Mouse (Mus musculus) liver, embryonic 16.5 days (tissue): ENCODE data around the gene Tubb4b. TPM values are rescaled to one million over a fixed set of nuclear protein-coding genes. Genes with fewer than 3 reads are reported as not detected.

Experiments
- ATAC-seq: fragments of 200-750 bp; cut with Nextera tagmentation; 2 replicates; pipeline ENCODE4 v1.8.0; 2017; ENCODE audit warnings: low read depth, mild to moderate bottlenecking, moderate number of reproducible peaks, moderate library complexity
- H3K27ac ChIP-seq: fragments of 300-500 bp; sonication (generic); 2 replicates; pipeline ENCODE4 v1.5.1; 2014; ENCODE audit warnings: mild to moderate bottlenecking, low read length
- H3K27me3 ChIP-seq: fragments of 300-500 bp; sonication (generic); 2 replicates; pipeline ENCODE4 v1.6.1; 2014; ENCODE audit warnings: low read depth, low read length, mixed read lengths; ENCODE audit not compliant: control insufficient read depth, insufficient read depth
- H3K36me3 ChIP-seq: fragments of 300-500 bp; sonication (generic); 2 replicates; pipeline ENCODE4 v1.6.1; 2014; ENCODE audit warnings: mild to moderate bottlenecking; ENCODE audit not compliant: control insufficient read depth, insufficient read depth
- H3K4me1 ChIP-seq: fragments of 300-500 bp; sonication (generic); 2 replicates; pipeline ENCODE4 v1.6.1; 2014; ENCODE audit warnings: low read depth, low read length, mixed read lengths; ENCODE audit not compliant: control insufficient read depth
- H3K4me2 ChIP-seq: fragments of 300-500 bp; sonication (generic); 2 replicates; pipeline ENCODE4 v1.6.1; 2014; ENCODE audit warnings: low read depth, low read length, mixed read lengths
- H3K4me3 ChIP-seq: fragments of 300-500 bp; sonication (generic); 2 replicates; pipeline ENCODE4 v1.5.1; 2014; ENCODE audit warnings: low read depth, mild to moderate bottlenecking, low read length
- H3K9ac ChIP-seq: fragments of 300-500 bp; sonication (generic); 2 replicates; pipeline ENCODE4 v1.6.1; 2014; ENCODE audit warnings: low read depth, low read length
- H3K9me3 ChIP-seq: fragments of 300-500 bp; sonication (generic); replicated peaks from 2 replicates; pipeline ENCODE4 v1.6.1; 2016; ENCODE audit warnings: low read length; ENCODE audit not compliant: control insufficient read depth
- WGBS: fragments of 180-500 bp; shearing (Covaris S2); extraction: QIAGEN DNeasy Blood & Tissue Kit; methylation state at CpG from one replicate; pipeline ENCODE4 v1.1.7; 2014; ENCODE audit not compliant: insufficient replicate concordance; 5-methylcytosine and 5-hydroxymethylcytosine counted together
- polyA plus RNA-seq: library from polyadenylated mRNA; unstranded; fragments of >200 nt; fragmentation: Nextera tagmentation; extraction: Ambion mirVana; gene quantifications from 2 replicates; pipeline ENCODE4 v1.2.1, GENCODE M21; 2015

Gene Tubb4b
- polyA plus RNA-seq, 1 experiment from 2014 or later, result 590 TPM

- under 1% methylated on average over 29 of the region's 29 CpGs for WGBS
- Histone ChIP-seq H3K27ac (no peak overlapping the region), H3K9ac (peak overlapping the region; percentile 45; the same call in 1 of the 2 replicates), H3K4me2 (peak overlapping the region; percentile 73), H3K9me3 (no peaks in the 10 kb centered on the region), H3K4me1 (peaks cover 19% of the 10 kb centered on the region), H3K36me3 (no peaks in the 10 kb centered on the region), H3K27me3 (peaks cover 29% of the 10 kb centered on the region), H3K4me3 (peak overlapping the region; percentile 56)
- ATAC-seq, result peak; percentile 69
Measured at GRCm38 (mm10) chr2:25240723-25241437, 16.4 kb upstream of the Tubb4b start.

DNA sequence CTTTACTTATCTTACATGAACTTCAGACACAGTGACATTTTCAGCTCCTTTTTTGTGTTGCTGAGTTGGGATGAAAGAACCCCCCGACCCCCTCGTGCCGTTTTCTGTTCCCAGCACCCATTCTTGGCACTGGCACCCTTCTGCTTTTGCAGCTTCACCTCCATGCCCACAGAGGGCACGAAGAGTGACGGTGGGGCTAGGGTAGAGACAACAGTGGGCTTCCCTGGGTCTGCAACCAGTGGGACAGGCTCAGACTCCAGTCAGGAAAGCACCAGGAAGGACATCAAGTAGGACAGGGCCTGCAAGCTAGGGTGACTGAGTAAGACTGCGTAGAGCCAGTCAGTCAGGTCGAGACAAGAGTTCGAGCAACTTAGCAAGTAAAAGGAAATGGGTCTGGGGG lies 15.8 kb upstream of the Tubb4b start:
- Histone ChIP-seq H3K9me3 (no peaks in the 10 kb centered on the region), H3K9ac (no peak overlapping the region), H3K27me3 (peaks cover 29% of the 10 kb centered on the region), H3K4me2 (peak overlapping the region; percentile 73), H3K4me1 (peaks cover 19% of the 10 kb centered on the region), H3K4me3 (peak overlapping the region; percentile 56), H3K36me3 (no peaks in the 10 kb centered on the region), H3K27ac (no peak overlapping the region)
- WGBS, result 45% methylated on average over 8 of the region's 8 CpGs
- ATAC-seq, result no peak

GRCm38 (mm10) chr2:25239766-25240165 lies 15.3 kb upstream of the Tubb4b start:
- Histone ChIP-seq H3K27me3 (peaks cover 29% of the 10 kb centered on the region), H3K36me3 (no peaks in the 10 kb centered on the region), H3K4me1 (peaks cover 19% of the 10 kb centered on the region), H3K4me3 (no peak overlapping the region), H3K27ac (no peak overlapping the region), H3K4me2 (no peak overlapping the region), H3K9me3 (no peaks in the 10 kb centered on the region), H3K9ac (no peak overlapping the region)
- 64% methylated on average over 3 of the region's 3 CpGs for WGBS
- ATAC-seq, result no peak

DNA sequence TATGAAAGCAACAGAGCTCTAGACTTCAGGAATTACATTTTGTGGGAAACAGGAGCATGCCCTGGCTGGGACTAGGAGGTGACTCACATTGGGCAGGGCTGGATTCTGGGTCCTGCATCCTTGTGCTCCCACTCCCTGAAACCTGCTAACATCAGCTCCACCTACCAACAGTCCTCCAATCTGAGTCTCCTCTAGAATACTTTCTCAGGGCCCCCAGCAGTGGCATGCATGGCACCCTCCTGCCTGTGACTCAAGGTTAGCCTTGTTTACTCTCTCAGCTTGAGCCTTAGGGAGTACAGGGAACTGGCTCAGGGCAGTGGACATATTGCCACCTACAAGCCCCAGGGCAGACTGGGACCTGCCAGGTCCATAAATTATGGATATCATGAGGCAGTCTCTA lies 13.6 kb upstream of the Tubb4b start:
- no peak for ATAC-seq
- no peak overlapping the region for H3K9ac ChIP-seq
- H3K36me3 ChIP-seq, result no peaks in the 10 kb centered on the region
- no peak overlapping the region for H3K27ac ChIP-seq
- H3K4me2 ChIP-seq, result no peak overlapping the region
- peaks cover 19% of the 10 kb centered on the region for H3K4me1 ChIP-seq
- H3K27me3 ChIP-seq, result peaks cover 26% of the 10 kb centered on the region
- H3K9me3 ChIP-seq, result no peaks in the 10 kb centered on the region
- H3K4me3 ChIP-seq, result no peak overlapping the region

DNA sequence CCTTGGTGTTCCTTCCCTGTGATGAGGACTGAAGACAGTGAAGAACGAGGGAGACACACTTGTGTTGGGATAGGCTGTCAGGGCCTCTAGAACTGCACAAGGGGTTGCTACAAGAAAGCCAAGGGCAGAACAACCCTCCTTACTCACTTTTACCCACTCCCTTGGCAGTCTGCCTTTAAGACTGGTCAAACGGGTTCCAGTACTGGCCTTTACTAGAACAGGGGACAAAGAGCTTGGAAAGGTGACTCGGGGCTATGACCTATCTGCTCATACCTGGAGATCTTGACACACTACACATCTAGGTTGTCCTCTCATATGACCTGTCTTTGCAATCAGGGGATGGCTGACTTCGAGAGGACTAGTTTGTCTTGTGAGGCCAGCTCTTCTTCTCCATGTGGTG lies 13.0 kb upstream of the Tubb4b start:
- Histone ChIP-seq H3K27ac (no peak overlapping the region), H3K36me3 (no peaks in the 10 kb centered on the region), H3K4me1 (peaks cover 19% of the 10 kb centered on the region), H3K9ac (no peak overlapping the region), H3K4me2 (no peak overlapping the region), H3K9me3 (no peaks in the 10 kb centered on the region), H3K27me3 (peaks cover 20% of the 10 kb centered on the region), H3K4me3 (no peak overlapping the region)
- no peak for ATAC-seq
- WGBS, result 40% methylated on average over 4 of the region's 4 CpGs

GRCm38 (mm10) chr2:25236614-25237013 lies 12.1 kb upstream of the Tubb4b start, which contains the start of gene Rnf224:
Gene Rnf224, minus strand, starts transcription at chr2:25236787.
- H3K4me2 ChIP-seq, result no peak within 1 kb of the TSS

GRCm38 (mm10) chr2:25234551-25235220 lies 10.2 kb upstream of the Tubb4b start:
- no peak overlapping the region for H3K27ac ChIP-seq
- H3K36me3 ChIP-seq, result no peaks in the 10 kb centered on the region
- H3K4me3 ChIP-seq, result no peak overlapping the region
- 38% methylated on average over 5 of the region's 5 CpGs for WGBS
- no peak for ATAC-seq
- no peaks in the 10 kb centered on the region for H3K4me1 ChIP-seq
- no peaks in the 10 kb centered on the region for H3K9me3 ChIP-seq
- H3K4me2 ChIP-seq, result no peak overlapping the region
- H3K9ac ChIP-seq, result no peak overlapping the region
- H3K27me3 ChIP-seq, result no peaks in the 10 kb centered on the region; the same call in 1 of the 2 replicates

More at GRCm38 (mm10) chr2:25236614-25237013, 12.1 kb upstream of the Tubb4b start, which contains the start of gene Rnf224:
- ATAC-seq, result no peak
- H3K4me3 ChIP-seq, result no peak within 1 kb of the TSS
- WGBS, result 35% methylated on average over 8 of the region's 8 CpGs
- H3K9ac ChIP-seq, result no peak within 1 kb of the TSS
- H3K36me3 ChIP-seq, result no peaks in the 10 kb centered on the region
- no peaks in the 10 kb centered on the region for H3K9me3 ChIP-seq
- peaks cover 11% of the 10 kb centered on the region for H3K27me3 ChIP-seq
- H3K27ac ChIP-seq, result no peak within 1 kb of the TSS
- H3K4me1 ChIP-seq, result peaks cover 10% of the 10 kb centered on the region

- WGBS, result 63% methylated on average over 3 of the region's 3 CpGs
- Histone ChIP-seq H3K4me1 (peaks cover under 1% of the 10 kb centered on the region; the same call in 1 of the 2 replicates), H3K27ac (no peak within 1 kb of the TSS), H3K9me3 (no peaks in the 10 kb centered on the region), H3K27me3 (no peaks in the 10 kb centered on the region; the same call in 1 of the 2 replicates), H3K4me2 (no peak within 1 kb of the TSS), H3K36me3 (no peaks in the 10 kb centered on the region), H3K9ac (no peak within 1 kb of the TSS), H3K4me3 (no peak within 1 kb of the TSS)
- ATAC-seq, result no peak
Measured at GRCm38 (mm10) chr2:25234050-25234449, 9.5 kb upstream of the Tubb4b start, which contains the start of gene Slc34a3. Gene Slc34a3, minus strand, starts transcription at chr2:25234364.

- H3K4me2 ChIP-seq, result no peak overlapping the region
- peaks cover 6% of the 10 kb centered on the region for H3K4me1 ChIP-seq
- H3K9me3 ChIP-seq, result no peaks in the 10 kb centered on the region
- no peaks in the 10 kb centered on the region for H3K36me3 ChIP-seq
- no peak overlapping the region for H3K9ac ChIP-seq
- ATAC-seq, result no peak
- no peaks in the 10 kb centered on the region; the same call in 1 of the 2 replicates for H3K27me3 ChIP-seq
- 7% methylated on average over 4 of the region's 4 CpGs for WGBS
- no peak overlapping the region for H3K27ac ChIP-seq
- H3K4me3 ChIP-seq, result no peak overlapping the region
Measured at GRCm38 (mm10) chr2:25233421-25233820, 8.9 kb upstream of the Tubb4b start.
